Mouse (Mus musculus): ENCODE results near the gene Ssr2. TPM values are rescaled to one million over a fixed set of nuclear protein-coding genes. Genes with fewer than 3 reads are reported as not detected.
A peak's percentile ranks its signal among the peaks of the same experiment; 100 is the strongest.

Gene Ssr2
- total RNA-seq (2017) = 23.2 to 70.0 TPM (median 35.5 TPM) in 3 replicates

DNA sequence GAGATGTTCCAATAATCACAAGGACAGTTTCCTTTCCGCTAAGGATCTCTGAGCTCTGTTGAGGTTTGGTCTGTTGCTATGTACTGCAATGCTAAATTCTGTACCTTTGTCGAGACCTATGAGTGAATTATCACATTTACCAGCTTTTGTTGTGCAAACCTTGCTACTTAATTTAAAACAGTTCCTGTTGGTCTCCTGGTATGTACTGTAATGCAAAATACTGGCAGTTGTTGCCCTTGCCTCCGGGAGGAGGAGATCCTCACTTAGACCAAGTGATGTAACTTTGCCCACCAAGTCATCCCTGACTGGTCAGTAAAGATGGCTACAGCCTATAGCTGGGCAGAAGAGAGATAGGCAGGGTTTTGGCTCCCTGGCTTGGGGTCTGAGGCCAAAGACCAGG, at the start of gene Ssr2:
Gene Ssr2, plus strand, starts transcription at position 337 of the 400 bp plus-strand sequence.
- ATAC-seq (replicated peaks; ENCODE audit: insufficient number of reproducible peaks, low FRiP score, low TSS enrichment, poor library complexity, severe bottlenecking) = no peak

DNA sequence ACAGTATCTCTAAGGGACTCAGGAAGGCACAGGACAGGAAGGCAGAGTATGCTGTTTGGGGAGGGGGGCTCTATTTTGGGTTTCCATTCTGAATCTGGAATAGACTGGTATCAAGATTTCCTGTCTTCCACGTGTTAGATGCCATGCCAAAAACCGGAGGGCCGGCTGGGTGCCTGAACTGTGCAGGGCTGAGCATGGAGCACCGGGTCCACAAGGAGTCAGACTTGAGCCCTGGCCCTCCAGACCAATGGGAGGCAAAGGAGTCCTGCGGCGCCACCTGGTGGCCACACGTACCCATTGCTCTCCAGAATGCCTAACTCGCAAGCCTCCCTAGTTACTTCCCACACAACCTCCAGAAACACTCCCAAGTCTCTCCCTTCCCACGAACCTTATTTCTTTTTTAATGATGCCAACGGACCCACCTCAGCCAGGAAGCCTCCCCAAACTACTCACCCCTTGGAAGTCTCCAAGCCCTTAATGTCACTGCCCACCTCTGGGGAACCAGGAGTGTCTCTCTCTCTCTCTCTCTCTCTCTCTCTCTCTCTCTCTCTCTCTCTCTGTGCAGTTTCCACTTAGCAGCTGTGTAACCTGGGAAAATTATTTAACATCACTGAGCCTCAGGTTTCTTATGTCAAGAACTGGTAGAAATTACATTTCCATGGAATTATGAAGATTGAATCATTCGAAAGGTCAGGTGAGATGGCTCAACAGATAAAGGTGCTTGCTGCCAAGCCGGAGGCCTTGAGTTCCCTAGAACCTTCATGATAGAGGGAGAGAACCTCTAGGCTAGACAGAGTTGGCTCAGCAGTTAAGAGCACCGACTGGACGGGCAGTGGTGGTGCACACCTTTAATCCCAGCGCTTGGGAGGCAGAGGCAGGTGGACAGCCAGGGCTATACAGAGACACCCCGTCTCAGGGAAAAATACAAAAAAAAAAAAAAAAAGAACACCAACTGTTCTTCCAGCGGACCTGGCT, 49.2 kb upstream of the Ssr2 start:
- ATAC-seq (replicated peaks; ENCODE audit: insufficient number of reproducible peaks, low FRiP score, low TSS enrichment, poor library complexity, severe bottlenecking) = peak; percentile 90

DNA sequence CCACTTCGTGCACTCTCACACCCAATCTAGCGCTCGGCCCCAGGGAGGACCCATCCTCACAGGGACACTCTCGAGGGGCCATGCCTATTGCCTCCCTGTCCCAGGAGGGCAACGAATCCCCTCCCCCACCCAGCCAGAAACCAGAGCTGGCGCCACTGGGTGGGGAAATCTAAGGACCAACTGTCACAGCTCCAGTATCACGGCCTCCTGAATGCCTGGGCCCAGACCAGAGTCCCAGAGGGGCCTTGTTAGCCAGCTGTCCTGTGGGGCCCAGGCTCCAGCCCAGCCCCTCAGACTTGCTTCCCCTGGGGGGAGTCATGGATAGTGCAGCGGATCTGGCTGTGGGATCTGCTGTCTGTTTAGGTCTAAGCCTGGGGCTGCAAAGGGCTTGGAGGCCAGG, 48.1 kb upstream of the Ssr2 start:
- no peak for ATAC-seq (replicated peaks; ENCODE audit: insufficient number of reproducible peaks, low FRiP score, low TSS enrichment, poor library complexity, severe bottlenecking)

DNA sequence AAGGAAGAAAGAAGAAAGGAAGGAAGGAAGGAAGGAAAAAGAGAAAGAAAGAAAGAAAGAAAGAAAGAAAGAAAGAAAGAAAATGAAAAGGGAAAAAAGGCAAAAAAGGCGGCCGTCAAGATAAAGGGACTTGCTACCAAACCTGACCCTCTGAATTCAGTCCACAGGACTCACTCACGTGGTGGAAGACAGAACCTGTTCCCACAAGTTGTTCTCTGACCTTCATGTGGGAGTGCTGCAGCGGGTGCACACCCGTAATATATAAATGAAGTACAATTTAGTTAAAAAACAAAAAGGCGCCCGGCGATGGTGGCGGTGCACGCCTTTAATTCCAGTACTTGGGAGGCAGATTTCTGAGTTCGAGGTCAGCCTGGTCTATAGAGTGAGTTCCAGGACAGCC, 47.0 kb upstream of the Ssr2 start:
- ATAC-seq (replicated peaks; ENCODE audit: insufficient number of reproducible peaks, low FRiP score, low TSS enrichment, poor library complexity, severe bottlenecking) = no peak

DNA sequence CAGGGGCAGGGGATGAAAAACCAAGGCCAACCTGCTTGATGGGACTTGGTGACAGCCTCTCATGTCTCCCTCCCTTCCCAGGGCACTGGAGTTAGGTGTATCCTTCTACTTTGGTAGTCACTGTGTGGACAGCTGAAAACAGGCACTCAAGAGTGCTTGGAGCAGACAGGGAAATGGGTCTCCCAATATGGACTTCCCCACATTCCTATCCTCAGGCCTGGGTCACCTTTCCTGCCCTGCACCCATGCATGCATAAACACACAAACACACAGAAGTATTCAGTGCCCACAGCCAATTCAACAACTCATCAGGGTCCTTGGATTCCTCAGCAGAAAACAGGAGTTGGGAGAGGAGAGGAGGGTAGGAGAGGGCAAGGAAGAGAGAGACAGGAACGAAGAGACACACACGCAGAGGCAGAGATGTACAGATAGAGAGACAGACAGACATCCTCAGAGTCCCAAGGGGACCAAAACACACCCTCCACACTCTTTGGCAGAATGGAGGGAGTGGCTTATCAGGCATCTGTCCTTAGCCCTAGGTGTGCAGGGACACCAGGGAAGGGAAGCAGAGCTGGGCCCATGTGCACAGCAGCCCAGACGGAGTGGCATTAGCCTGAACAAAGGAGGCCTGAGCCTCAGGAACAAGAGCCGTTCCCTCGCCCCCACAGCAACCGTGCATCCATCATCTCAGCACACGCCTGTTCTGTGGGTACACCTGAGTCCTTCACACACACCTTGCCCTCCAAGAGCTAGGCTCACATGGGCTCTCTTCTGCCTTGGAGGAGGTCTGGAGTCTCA, 46.3 kb upstream of the Ssr2 start:
- no peak for ATAC-seq (replicated peaks; ENCODE audit: insufficient number of reproducible peaks, low FRiP score, low TSS enrichment, poor library complexity, severe bottlenecking)

DNA sequence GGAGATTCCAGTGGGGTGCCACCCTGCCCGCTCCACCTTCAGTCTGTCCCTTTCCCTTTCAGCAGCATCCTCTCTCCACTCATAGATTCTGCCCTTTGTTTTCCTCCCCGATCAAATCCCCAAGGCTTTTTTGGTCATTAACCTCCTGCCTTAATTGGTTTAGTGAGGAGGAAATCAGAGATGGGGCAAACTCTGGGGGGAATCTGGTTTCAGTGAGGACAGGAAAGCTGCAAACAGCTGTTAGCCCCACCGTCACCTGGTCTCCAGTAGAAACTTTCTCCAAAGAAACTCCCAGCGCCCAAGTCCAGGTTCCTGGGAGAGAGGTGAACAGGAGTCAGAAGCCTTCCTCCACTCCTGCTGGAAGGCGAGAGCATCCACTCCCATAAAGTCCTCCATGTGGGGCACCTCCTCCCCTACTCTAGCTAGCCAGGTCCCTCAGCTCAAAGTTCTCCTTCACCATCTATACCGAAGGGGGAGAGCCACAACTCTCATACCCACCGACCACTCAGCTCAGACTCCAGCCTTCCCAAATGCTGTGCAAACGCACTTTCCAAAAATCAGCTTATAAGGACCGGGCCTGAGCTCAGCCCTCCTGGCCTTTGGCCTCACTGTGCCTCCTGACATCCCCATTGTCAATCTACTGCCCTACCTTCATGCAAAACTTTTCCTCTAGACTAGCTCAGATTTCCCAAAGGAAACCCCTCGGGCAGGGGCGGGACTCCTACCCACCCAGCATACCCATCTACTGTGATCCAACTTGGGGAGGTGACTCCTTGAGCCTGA, 45.4 kb upstream of the Ssr2 start:
- no peak for ATAC-seq (replicated peaks; ENCODE audit: insufficient number of reproducible peaks, low FRiP score, low TSS enrichment, poor library complexity, severe bottlenecking)

DNA sequence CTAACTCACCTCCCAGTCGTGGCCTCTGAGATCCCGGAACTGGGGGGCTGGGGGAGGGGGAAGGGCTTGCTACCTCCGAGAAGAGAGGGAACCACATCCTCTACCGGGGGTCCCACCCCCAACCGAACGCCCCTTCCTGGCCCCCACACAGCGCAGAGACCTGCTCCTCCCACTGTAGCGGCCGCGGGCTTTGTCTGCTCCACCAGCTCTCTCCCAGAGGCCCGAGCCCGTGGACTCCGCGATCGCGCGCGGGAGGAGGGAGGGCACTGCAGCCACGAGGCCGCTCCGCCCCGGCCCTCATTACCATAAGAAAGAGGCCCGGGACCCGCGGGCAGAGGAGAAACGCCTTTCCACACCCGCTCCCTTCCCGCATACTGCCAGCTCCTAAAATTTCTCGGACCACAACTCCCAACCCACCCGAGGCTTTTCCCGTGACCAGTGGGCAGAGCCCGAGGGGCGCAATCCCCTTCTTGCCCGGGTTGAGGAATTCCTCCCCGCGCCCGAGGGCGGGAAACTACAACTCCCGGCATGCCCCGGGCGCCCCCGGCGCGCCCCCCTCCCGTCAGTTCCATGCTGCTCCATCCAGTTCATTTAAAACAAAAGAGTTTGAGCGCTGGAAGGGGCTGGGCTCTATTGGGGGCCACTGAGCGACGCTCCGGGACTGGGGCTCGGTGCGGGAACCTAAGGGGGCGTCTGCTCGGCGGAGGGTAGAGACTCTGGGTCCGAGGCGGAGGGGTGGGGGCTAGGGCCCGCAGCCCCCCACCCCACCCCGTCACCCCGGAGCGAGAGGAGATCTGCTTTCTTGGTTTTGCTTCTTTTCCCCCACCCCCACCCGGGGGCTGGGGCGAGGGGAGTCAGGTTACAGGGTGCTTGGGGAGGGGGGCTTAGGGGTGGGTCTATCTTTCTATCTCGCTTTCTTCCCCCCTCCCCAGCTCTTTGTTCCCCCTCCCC, 44.1 kb upstream of the Ssr2 start:
- peak; percentile 37 for ATAC-seq (replicated peaks; ENCODE audit: insufficient number of reproducible peaks, low FRiP score, low TSS enrichment, poor library complexity, severe bottlenecking)

DNA sequence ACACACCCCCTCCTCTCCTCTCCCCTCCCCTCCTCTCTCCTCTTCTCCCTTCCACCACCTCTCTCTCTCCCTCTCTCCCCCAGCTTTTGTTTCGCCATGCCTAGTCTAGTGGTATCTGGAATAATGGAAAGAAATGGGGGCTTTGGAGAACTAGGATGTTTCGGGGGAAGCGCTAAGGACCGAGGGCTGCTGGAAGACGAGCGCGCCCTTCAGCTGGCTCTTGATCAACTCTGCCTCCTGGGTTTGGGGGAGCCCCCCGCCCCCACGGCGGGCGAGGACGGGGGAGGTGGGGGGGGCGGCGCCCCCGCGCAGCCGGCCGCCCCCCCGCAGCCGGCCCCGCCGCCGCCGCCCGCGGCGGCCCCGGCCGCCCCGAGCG, 43.4 kb upstream of the Ssr2 start, which contains the start of gene Mex3a:
Gene Mex3a, plus strand, starts transcription at position 97 of the 376 bp plus-strand sequence.
- ATAC-seq (replicated peaks; ENCODE audit: insufficient number of reproducible peaks, low FRiP score, low TSS enrichment, poor library complexity, severe bottlenecking) = no peak

DNA sequence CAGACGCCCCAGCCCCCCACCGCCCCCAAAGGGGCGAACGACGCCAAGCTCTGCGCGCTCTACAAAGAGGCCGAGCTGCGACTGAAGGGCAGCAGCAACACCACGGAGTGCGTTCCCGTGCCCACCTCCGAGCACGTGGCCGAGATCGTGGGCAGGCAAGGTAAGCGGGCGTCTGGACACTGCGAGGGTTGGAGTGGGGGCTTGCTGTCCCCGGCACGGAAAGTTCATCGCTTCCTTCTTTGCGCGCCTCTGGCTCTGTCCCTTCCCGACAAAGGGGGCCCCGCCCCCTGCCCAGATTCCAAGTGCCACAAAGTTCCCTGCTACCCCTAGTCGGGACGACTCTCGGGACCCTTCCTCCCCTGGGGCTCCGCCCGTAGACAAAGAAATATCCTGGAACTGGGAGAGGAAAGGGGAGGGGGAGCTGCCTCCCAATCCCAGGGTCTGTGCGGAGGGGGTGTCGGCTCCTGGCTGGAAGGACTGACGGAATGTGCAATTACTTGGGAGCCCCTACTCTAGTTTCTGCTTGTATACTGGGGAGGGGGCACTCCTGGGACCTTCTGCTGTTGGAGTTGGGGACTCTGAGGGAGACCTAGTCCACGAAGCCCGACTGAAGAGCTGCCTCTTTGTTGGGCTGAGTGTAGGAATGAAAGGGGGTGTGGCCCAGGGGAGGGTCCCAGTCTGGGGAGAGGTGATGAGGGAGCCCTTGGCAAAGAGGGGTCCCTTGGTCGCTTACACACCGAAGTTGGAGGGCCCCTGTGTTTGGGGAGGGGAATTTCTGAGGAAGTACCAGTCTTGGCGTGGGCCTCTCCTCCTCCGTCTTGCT, 42.8 kb upstream of the Ssr2 start:
- ATAC-seq (replicated peaks; ENCODE audit: insufficient number of reproducible peaks, low FRiP score, low TSS enrichment, poor library complexity, severe bottlenecking) = no peak

DNA sequence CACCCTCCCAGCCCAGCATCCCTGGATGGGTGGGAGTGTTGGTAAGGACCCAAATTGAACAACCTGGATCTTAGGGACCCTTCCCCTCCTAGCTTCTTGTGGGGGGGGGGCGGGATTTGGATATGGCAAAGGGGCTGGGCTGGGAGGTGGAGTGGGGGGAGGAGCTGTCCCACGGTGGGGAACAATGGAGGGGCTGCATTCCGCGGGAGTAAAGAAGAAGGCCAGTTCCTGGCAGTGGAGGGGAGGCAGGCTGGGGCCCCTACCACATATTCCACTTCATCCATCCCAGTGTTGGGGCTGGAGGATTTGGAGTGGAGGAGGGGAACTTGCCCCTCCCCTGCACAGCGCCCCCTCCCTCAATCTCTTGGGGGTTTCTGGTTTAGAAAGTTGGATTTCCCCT, 42.0 kb upstream of the Ssr2 start:
- no peak for ATAC-seq (replicated peaks; ENCODE audit: insufficient number of reproducible peaks, low FRiP score, low TSS enrichment, poor library complexity, severe bottlenecking)

DNA sequence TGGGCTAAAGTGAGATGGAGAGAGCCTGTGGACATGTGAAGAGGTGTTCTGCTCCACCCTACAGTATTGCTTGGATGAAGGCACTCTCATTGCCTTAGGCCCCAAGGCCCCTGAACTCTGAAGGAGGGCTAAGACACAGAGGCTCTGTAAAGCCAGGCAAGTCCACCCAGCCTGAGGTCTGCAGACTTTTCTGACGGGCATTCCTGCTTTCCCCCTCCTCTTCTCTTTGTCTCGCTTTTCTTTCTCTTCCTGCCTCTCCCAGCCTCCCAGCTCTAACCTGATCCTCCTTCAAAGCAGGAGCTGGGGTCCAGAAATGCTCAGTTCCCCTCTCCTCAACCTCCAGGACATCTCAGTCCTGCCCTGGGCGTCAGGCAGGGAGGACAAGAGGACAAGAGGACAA, 40.7 kb upstream of the Ssr2 start:
- no peak for ATAC-seq (replicated peaks; ENCODE audit: insufficient number of reproducible peaks, low FRiP score, low TSS enrichment, poor library complexity, severe bottlenecking)

DNA sequence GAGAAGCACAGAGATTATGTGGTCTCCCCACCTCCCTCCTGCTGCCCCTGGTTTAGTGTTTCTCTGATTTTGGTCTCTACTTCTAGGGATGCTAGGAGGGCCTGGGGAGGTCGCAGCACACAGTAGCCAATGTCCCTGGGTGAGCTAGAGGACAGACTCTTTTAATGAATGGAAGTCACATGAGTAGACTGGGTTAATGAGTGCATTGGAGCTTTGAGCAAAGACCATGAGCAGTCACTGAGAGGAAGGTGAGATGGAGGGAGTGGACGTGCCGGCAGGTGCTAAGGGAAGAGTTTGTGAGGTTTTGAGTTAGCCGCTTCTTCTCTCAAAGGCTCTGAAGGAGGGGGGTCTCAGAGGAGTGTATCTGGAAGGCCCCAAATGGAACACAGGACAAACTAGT, 40.1 kb upstream of the Ssr2 start:
- no peak for ATAC-seq (replicated peaks; ENCODE audit: insufficient number of reproducible peaks, low FRiP score, low TSS enrichment, poor library complexity, severe bottlenecking)

DNA sequence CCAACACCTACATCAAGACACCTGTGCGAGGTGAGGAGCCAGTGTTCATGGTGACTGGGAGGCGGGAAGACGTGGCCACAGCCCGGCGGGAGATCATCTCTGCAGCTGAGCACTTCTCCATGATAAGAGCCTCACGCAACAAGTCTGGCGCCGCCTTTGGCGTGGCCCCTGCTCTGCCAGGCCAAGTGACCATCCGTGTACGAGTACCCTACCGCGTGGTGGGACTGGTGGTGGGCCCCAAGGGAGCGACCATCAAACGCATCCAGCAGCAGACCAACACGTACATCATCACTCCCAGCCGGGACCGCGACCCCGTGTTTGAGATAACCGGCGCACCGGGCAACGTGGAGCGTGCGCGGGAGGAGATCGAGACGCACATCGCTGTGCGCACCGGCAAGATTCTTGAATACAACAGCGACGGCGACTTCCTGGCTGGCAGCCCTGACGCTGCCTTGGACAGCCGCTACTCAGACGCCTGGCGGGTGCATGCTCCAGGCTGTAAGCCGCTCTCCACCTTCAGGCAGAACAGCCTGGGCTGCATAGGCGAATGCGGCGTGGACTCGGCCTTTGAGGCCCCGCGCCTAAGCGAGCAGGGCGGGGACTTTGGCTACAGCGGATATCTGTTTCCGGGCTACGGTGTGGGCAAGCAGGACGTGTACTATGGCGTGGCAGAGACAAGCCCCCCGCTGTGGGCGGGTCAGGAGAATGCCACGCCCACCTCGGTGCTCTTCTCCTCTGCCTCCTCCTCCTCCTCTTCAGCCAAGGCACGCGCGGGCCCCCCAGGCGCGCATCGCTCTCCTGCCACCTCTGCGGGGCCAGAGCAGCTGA, 39.4 kb upstream of the Ssr2 start:
- ATAC-seq (replicated peaks; ENCODE audit: insufficient number of reproducible peaks, low FRiP score, low TSS enrichment, poor library complexity, severe bottlenecking) = no peak

DNA sequence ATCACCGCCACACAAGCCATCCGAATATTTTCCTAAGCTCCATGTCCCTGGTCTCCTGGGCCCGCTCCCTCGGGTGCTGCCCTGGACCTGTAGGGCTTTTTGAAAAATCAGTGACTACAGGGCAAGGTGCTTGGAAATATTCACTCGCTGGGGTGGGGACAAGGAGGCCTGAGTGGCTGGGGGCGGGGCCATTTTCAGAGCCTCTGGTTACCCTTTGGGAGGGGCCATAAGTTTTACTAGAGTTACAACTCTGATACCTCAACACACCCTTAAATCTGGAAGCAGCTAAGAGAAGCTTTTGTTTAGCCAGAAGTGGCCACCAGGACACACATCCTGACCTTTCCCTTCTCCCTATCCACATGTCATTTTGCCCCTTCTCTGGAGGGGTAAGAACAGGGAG, 38.5 kb upstream of the Ssr2 start:
- ATAC-seq (replicated peaks; ENCODE audit: insufficient number of reproducible peaks, low FRiP score, low TSS enrichment, poor library complexity, severe bottlenecking) = no peak

DNA sequence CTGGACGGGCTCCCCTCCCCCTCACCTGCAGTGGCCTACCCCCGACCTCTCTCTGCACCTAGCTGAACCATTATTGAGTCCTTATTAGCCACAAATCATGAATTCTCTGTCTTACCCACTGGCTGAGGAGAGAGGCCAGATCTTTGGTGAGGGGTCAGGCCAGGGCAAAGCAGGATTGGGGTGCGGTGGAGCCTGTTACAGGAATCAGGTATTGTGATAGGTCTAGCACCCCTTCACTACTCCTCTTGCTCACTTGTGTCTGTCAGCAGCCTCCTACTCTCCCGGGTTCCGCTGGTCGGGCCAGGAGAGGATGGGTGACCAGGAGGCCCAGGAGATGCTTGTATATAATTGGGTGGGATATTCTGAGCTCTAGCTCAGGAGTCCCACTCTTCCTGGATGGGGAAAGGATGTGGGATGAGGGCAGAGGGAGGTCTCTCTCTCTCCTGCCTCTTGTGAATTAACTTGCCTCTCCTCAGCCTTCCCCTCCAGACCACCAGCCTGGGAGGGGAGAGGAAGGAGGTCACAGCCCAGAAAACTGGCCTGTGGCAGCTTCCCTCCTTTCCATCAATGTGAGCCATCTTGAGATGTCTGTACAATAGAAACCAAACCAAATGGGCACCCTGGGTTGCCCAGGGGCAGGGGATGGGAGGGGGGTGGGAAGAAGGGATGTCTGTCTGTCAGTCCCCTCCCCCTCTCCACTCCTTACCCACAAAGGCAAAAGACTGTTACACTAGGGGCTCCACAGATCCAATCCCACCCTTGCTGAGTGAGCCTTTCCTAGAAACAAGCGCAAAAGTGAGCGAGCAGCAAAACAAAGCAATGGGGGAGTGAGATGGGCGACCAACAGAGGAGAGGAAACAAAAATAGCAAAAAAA, 37.2 kb upstream of the Ssr2 start:
- ATAC-seq (replicated peaks; ENCODE audit: insufficient number of reproducible peaks, low FRiP score, low TSS enrichment, poor library complexity, severe bottlenecking) = no peak

DNA sequence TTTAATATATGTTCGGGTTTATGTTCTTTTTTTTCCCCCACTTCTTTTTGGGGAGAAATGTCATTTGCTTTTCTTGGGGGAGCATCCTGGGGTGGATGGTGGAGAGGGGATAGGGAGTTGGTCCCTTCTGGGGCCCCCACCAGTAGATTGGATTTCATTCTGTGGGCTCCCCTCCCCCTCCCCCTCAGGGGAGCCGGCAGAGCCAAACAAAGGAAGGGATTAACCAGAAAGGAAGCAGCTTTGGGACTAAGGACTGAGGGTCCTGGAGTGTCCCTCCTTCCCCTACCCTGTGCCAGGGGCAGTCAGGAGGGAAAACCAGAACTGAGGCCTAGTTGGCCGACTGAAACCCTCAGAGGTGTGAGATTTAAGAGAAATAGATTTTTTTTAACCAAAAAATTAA, 36.3 kb upstream of the Ssr2 start:
- ATAC-seq (replicated peaks; ENCODE audit: insufficient number of reproducible peaks, low FRiP score, low TSS enrichment, poor library complexity, severe bottlenecking) = no peak
